Mouse (Mus musculus): ENCODE results near the gene Prrg1. TPM values are rescaled to one million over a fixed set of nuclear protein-coding genes. Genes with fewer than 3 reads are reported as not detected.

Prrg1 gene
- polyA plus RNA-seq (2017; shearing (Covaris generic)), result 3.5 TPM

GRCm38 (mm10) chrX:78583202-78584004 lies at the start of gene Prrg1:
Prrg1 (minus strand) TSS chrX:78583896.

Other genes starting within 250 kb of the Prrg1 start
- gene 4930480E11Rik, start 214.3 kb downstream of the Prrg1 start, polyA plus RNA-seq (2017; shearing (Covaris generic)), result not detected
- not detected for gene Fam47c, start 153.9 kb upstream of the Prrg1 start, polyA plus RNA-seq (2017; shearing (Covaris generic))

Data from effector memory CD4-positive, alpha-beta T cell, adult 5 months (primary cell).